Mouse (Mus musculus): ENCODE measurements around the gene Gatb. TPM values are rescaled to one million over a fixed set of nuclear protein-coding genes. Genes with fewer than 3 reads are reported as not detected.

Gene Gatb
- total RNA-seq, 2 experiments from 2014 or later, result 38.4 to 43.7 TPM

Other genes starting within 250 kb of the Gatb start
- gene Fam160a1, start 243.2 kb downstream of the Gatb start, total RNA-seq (2021), result 1 to 10 TPM; 6.1 to 9.4 TPM

All from adrenal gland, postnatal 10 days (tissue).